Comparison of ENCODE assay signal across 8 mouse cellular contexts in genomic region chr3:61361338-61361737, GRCm38 (mm10). TPM values are rescaled to one million over a fixed set of nuclear protein-coding genes. Genes with fewer than 3 reads are reported as not detected.
DNase-seq lines count a peak whose midpoint lies in the region; ATAC-seq and TF ChIP-seq lines count a peak whose summit lies in the region.

Gene Rap2b, plus strand, starts transcription at chr3:61361638.

- no peaks in the 10 kb centered on the region for H3K9me3 ChIP-seq in liver, embryonic 12.5 days (replicated peaks)
- H3K9me3 ChIP-seq in liver, postnatal 0 days (ENCODE audit: low read length) = no peaks in the 10 kb centered on the region

- TF ChIP-seq POLR2A in embryonic fibroblast, embryonic 13.5 days (IDR thresholded peaks at IDR 0.05; ENCODE audit: low read depth, low read length) = no peak
- no peak for TF ChIP-seq POLR2A in myocyte (IDR thresholded peaks at IDR 0.05; ENCODE audit: insufficient read length, low read depth)

- H3K4me2 ChIP-seq in liver, embryonic 12.5 days = peak within 1 kb of the TSS; percentile 98; the same call in 1 of the 2 replicates
- no peak within 1 kb of the TSS for H3K4me2 ChIP-seq in liver, postnatal 0 days (ENCODE audit: low read depth, low read length)
- peak within 1 kb of the TSS; percentile 94 for H3K4me2 ChIP-seq in myocyte (ENCODE audit: low read depth)

- peaks cover 40% of the 10 kb centered on the region for H3K4me1 ChIP-seq in liver, embryonic 12.5 days
- peaks cover 18% of the 10 kb centered on the region for H3K4me1 ChIP-seq in liver, postnatal 0 days (ENCODE audit: insufficient read depth)
- no peaks in the 10 kb centered on the region for H3K4me1 ChIP-seq in embryonic fibroblast, embryonic 13.5 days (ENCODE audit: control insufficient read depth, insufficient read depth, low read length)

- H3K36me3 ChIP-seq in liver, embryonic 12.5 days = no peaks in the 10 kb centered on the region
- no peaks in the 10 kb centered on the region for H3K36me3 ChIP-seq in liver, postnatal 0 days (replicated peaks; ENCODE audit: insufficient read depth, low read length)
- H3K36me3 ChIP-seq in myocyte (ENCODE audit: control insufficient read depth, insufficient read depth) = no peaks in the 10 kb centered on the region

- H3ac ChIP-seq in myocyte (ENCODE audit: control insufficient read depth, insufficient read length) = peak within 1 kb of the TSS; percentile 60

- no peak for DNase-seq in liver, postnatal 0 days
- no peak for DNase-seq in layer of hippocampus, postnatal 14 days (ENCODE audit: low spot score in 2 of 2)
- DNase-seq in MN1 (ENCODE audit: low spot score) = no peak
- no peak for DNase-seq in kidney, postnatal 4 days

- H3K27ac ChIP-seq in liver, embryonic 12.5 days = no peak within 1 kb of the TSS
- H3K27ac ChIP-seq in liver, postnatal 0 days (ENCODE audit: low read depth) = no peak within 1 kb of the TSS
- peak within 1 kb of the TSS; percentile 99 for H3K27ac ChIP-seq in embryonic fibroblast, embryonic 13.5 days (ENCODE audit: insufficient read depth, low read length)

- H3K4me3 ChIP-seq in liver, embryonic 12.5 days = no peak within 1 kb of the TSS
- no peak within 1 kb of the TSS for H3K4me3 ChIP-seq in liver, postnatal 0 days (ENCODE audit: low read depth, low read length)
- H3K4me3 ChIP-seq in embryonic fibroblast, embryonic 13.5 days (ENCODE audit: insufficient read depth, low read length) = no peak within 1 kb of the TSS
- peak within 1 kb of the TSS; percentile 99 for H3K4me3 ChIP-seq in myocyte

- TF ChIP-seq CTCF in liver, postnatal 0 days (IDR thresholded peaks at IDR 0.05; ENCODE audit: low read depth) = no peak
- no peak for TF ChIP-seq CTCF in embryonic fibroblast, embryonic 13.5 days (IDR thresholded peaks at IDR 0.05; ENCODE audit: borderline replicate concordance, insufficient read depth, low read length)

- H3K9ac ChIP-seq in liver, embryonic 12.5 days = no peak within 1 kb of the TSS
- H3K9ac ChIP-seq in liver, postnatal 0 days (replicated peaks) = no peak within 1 kb of the TSS

- no peak for ATAC-seq in liver, embryonic 12.5 days
- no peak for ATAC-seq in liver, postnatal 0 days
- ATAC-seq in cerebellum, adult (ENCODE audit: insufficient number of reproducible peaks, low FRiP score, low TSS enrichment) = no peak

- H3K79me2 ChIP-seq in myocyte (ENCODE audit: control insufficient read depth, insufficient read depth) = peaks cover 15% of the 10 kb centered on the region

- 78% methylated on average over 1 of the region's 1 CpGs for WGBS in liver, embryonic 12.5 days (ENCODE audit: insufficient replicate concordance)
- 86% methylated on average over 1 of the region's 1 CpGs for WGBS in liver, postnatal 0 days (ENCODE audit: insufficient replicate concordance)

- no peak for TF ChIP-seq EP300 in liver, postnatal 0 days (IDR thresholded peaks at IDR 0.05; ENCODE audit: low read depth)

- no peaks in the 10 kb centered on the region for H3K27me3 ChIP-seq in liver, embryonic 12.5 days (replicated peaks)
- no peaks in the 10 kb centered on the region for H3K27me3 ChIP-seq in liver, postnatal 0 days (ENCODE audit: insufficient read depth, low read length)
- no peaks in the 10 kb centered on the region for H3K27me3 ChIP-seq in myocyte (ENCODE audit: control insufficient read depth, insufficient read depth, insufficient read length)

TF ChIP-seq in myocyte, 11 proteins besides CTCF, POLR2A, EP300 and RAD21:
- TF ChIP-seq E2F4 (IDR thresholded peaks at IDR 0.05; ENCODE audit: insufficient read depth) (no peak), SRF (IDR thresholded peaks at IDR 0.05; ENCODE audit: control insufficient read depth, insufficient read length, low read depth) (no peak)

RNA-seq across cellular contexts. Expression of gene Rap2b, which starts in this region (rescaled TPM):
- polyA plus RNA-seq in liver, embryonic 12.5 days (2016; fragmentation: Nextera tagmentation; extraction: Ambion mirVana) = 5.6 and 5.8 TPM in 2 replicates
- polyA plus RNA-seq in liver, postnatal 0 days (2015; fragmentation: Nextera tagmentation; extraction: Ambion mirVana) = 3.2 and 3.3 TPM in 2 replicates
- polyA plus RNA-seq in embryonic fibroblast, embryonic 13.5 days (2011; ENCODE audit: insufficient read length, low read depth, missing spikeins) = 18.1 and 18.8 TPM in 2 replicates
- 10 to 100 TPM; 47.4 to 50.0 TPM for total RNA-seq in layer of hippocampus, postnatal 14 days (2021)
- polyA plus RNA-seq in myocyte (2012; fragmentation: generic; extraction: Trizol) = 4.2 TPM
